Mouse (Mus musculus) neural tube, embryonic 14.5 days (tissue): ENCODE measurements around the gene Eri3. TPM values are rescaled to one million over a fixed set of nuclear protein-coding genes. Genes with fewer than 3 reads are reported as not detected.

Experiments used
- ATAC-seq: fragments of 200-750 bp; cut with Nextera tagmentation; 2 replicates; pipeline ENCODE4 v1.8.0; 2017; ENCODE audit warnings: low read depth, mild to moderate bottlenecking, moderate TSS enrichment, moderate library complexity
- H3K27ac ChIP-seq: fragments of 300-500 bp; sonication (generic); 2 replicates; pipeline ENCODE4 v1.5.1; 2014; ENCODE audit warnings: low read depth, mild to moderate bottlenecking, control low read depth, low read length, moderate library complexity, mixed read lengths
- H3K27me3 ChIP-seq: fragments of 300-500 bp; sonication (generic); 2 replicates; pipeline ENCODE4 v1.6.1; 2014; ENCODE audit warnings: low read length; ENCODE audit not compliant: control insufficient read depth, insufficient read depth
- H3K36me3 ChIP-seq: fragments of 300-500 bp; sonication (generic); 2 replicates; pipeline ENCODE4 v1.6.1; 2014; ENCODE audit warnings: low read length, mixed read lengths; ENCODE audit not compliant: control insufficient read depth, insufficient read depth
- H3K4me1 ChIP-seq: fragments of 300-500 bp; sonication (generic); 2 replicates; pipeline ENCODE4 v1.6.1; 2014; ENCODE audit warnings: low read length; ENCODE audit not compliant: control insufficient read depth, insufficient read depth
- H3K4me2 ChIP-seq: fragments of 300-500 bp; sonication (generic); 2 replicates; pipeline ENCODE4 v1.6.1; 2014; ENCODE audit warnings: mild to moderate bottlenecking, low read depth, low read length, control low read depth
- H3K4me3 ChIP-seq: fragments of 300-500 bp; sonication (generic); 2 replicates; pipeline ENCODE4 v1.5.1; 2014; ENCODE audit warnings: low read depth, low read length, control low read depth, mixed read lengths
- H3K9ac ChIP-seq: fragments of 300-500 bp; sonication (generic); replicated peaks from 2 replicates; pipeline ENCODE4 v1.6.1; 2014; ENCODE audit warnings: low read depth, mild to moderate bottlenecking, control low read depth, low read length, mixed read lengths
- H3K9me3 ChIP-seq: fragments of 300-500 bp; sonication (generic); 2 replicates; pipeline ENCODE4 v1.6.1; 2016; ENCODE audit warnings: low read length; ENCODE audit not compliant: control insufficient read depth
- WGBS: fragments of 180-500 bp; shearing (Covaris S2); extraction: QIAGEN DNeasy Blood & Tissue Kit; methylation state at CpG from one replicate; pipeline ENCODE4 v1.1.7; 2014; 5-methylcytosine and 5-hydroxymethylcytosine counted together
- polyA plus RNA-seq: library from polyadenylated mRNA; unstranded; fragments of >200 nt; fragmentation: Nextera tagmentation; extraction: Ambion mirVana; gene quantifications from 2 replicates; pipeline ENCODE4 v1.2.1, GENCODE M21; 2014

Gene Eri3
- polyA plus RNA-seq, 1 experiment from 2014 or later, result 291 TPM

- ATAC-seq, result no peak
- H3K27me3 ChIP-seq, result no peaks in the 10 kb centered on the region
These were observed 91.6 kb downstream of the Eri3 start for GRCm38 (mm10) chr4:117641804-117642203.

GRCm38 (mm10) chr4:117645031-117645435, 94.9 kb downstream of the Eri3 start:
- WGBS, result 19% methylated on average over 22 of the region's 22 CpGs
- Histone ChIP-seq H3K27ac (peak overlapping the region; percentile 73), H3K4me1 (peaks cover 41% of the 10 kb centered on the region), H3K9ac (no peak overlapping the region; the same call in 1 of the 2 replicates), H3K9me3 (no peaks in the 10 kb centered on the region), H3K27me3 (no peaks in the 10 kb centered on the region), H3K4me2 (peak overlapping the region; percentile 15; the same call in 1 of the 2 replicates), H3K36me3 (no peaks in the 10 kb centered on the region), H3K4me3 (no peak overlapping the region)
- ATAC-seq, result peak; percentile 79

More at GRCm38 (mm10) chr4:117641804-117642203, 91.6 kb downstream of the Eri3 start:
- Histone ChIP-seq H3K36me3 (no peaks in the 10 kb centered on the region), H3K9me3 (no peaks in the 10 kb centered on the region), H3K4me1 (peaks cover 38% of the 10 kb centered on the region), H3K4me2 (no peak overlapping the region), H3K9ac (no peak overlapping the region), H3K27ac (no peak overlapping the region), H3K4me3 (no peak overlapping the region)
- WGBS, result 100% methylated on average over 1 of the region's 1 CpGs

DNA sequence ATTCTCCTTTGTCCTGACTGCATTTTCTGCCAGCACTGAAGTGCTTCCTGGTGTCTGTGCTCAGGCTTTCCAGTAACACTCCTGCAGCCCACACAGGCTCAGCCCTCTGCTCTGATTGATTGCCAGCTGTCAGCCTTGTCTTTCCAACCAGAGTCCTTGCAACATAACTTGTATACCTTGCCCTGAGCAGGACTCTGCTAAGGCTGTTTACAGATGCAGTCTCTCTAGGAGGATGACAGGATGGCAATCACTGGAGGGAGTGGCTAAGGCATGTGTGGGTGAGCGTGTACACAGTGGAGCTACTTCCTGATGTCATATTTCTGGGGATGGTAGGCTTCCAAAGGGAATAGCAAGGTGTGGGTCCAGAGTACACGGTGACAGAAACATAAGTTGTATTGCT, 95.7 kb downstream of the Eri3 start:
- Histone ChIP-seq H3K4me3 (no peak overlapping the region), H3K4me2 (no peak overlapping the region), H3K4me1 (peaks cover 39% of the 10 kb centered on the region), H3K27me3 (no peaks in the 10 kb centered on the region), H3K36me3 (no peaks in the 10 kb centered on the region), H3K9ac (no peak overlapping the region), H3K27ac (peak overlapping the region; percentile 73; the same call in 1 of the 2 replicates), H3K9me3 (no peaks in the 10 kb centered on the region)
- 50% methylated on average over 2 of the region's 2 CpGs for WGBS
- no peak for ATAC-seq

DNA sequence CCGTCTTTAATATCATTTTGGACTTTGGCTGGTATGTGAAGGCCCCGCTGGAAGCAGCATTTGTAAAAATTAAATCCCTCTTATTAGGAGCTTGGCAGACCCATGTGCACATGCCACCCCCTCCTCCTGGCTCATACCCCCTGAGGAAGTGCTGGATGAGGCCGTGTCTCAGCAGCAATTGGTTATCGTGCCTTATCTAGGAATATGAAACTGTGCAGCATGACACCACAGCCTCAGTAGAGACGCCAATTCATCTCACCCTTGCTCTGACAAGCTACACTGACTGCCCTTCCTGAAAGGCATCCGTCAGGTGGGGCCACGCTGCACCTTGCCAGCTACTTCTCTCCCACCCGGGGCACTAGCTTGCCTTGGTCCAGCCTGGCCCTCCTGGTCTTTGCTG, 96.3 kb downstream of the Eri3 start:
- no peak overlapping the region for H3K4me3 ChIP-seq
- no peaks in the 10 kb centered on the region for H3K9me3 ChIP-seq
- H3K4me1 ChIP-seq, result peaks cover 37% of the 10 kb centered on the region
- H3K9ac ChIP-seq, result no peak overlapping the region
- 0 out of 2 replicates have a peak, but pooled peaks have one; percentile 9 for ATAC-seq
- 51% methylated on average over 8 of the region's 8 CpGs for WGBS
- H3K4me2 ChIP-seq, result no peak overlapping the region
- H3K27me3 ChIP-seq, result no peaks in the 10 kb centered on the region
- H3K27ac ChIP-seq, result peak overlapping the region; percentile 73
- no peaks in the 10 kb centered on the region for H3K36me3 ChIP-seq

- peak overlapping the region; percentile 73 for H3K27ac ChIP-seq
- no peak overlapping the region for H3K4me3 ChIP-seq
- no peak overlapping the region for H3K4me2 ChIP-seq
- H3K27me3 ChIP-seq, result no peaks in the 10 kb centered on the region
- no peak overlapping the region for H3K9ac ChIP-seq
- WGBS, result 33% methylated on average over 23 of the region's 23 CpGs
- no peaks in the 10 kb centered on the region for H3K36me3 ChIP-seq
- H3K9me3 ChIP-seq, result no peaks in the 10 kb centered on the region
- peaks cover 37% of the 10 kb centered on the region for H3K4me1 ChIP-seq
- no peak for ATAC-seq
These were observed 97.0 kb downstream of the Eri3 start for GRCm38 (mm10) chr4:117646926-117647755.

DNA sequence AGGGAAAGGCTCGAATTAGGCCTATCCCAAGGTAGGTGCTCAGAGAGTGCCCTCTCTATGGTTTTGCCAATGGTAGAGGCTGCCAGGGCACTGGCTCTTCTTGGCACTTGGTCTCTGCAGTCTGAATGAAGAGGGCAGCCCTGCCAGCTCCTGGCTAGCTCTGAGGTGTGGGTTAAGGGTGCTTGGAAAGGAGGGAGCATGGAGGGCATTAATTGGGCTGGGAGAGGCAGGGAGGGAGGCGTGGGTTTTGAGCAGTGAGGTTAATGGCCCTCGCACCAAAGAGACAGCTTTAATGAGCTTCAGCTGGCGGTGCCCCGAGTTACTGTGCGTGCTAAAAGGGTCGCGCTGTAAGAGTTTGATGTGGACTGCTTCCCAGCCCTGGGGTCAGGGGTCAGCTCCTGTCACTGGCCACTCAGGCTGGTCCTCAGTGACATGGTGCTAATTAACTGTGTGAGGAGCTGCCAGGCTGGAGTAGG, 101.5 kb downstream of the Eri3 start:
- Histone ChIP-seq H3K27me3 (no peaks in the 10 kb centered on the region), H3K27ac (no peak overlapping the region), H3K4me2 (no peak overlapping the region), H3K4me3 (no peak overlapping the region), H3K4me1 (peaks cover 15% of the 10 kb centered on the region), H3K9me3 (no peaks in the 10 kb centered on the region), H3K9ac (no peak overlapping the region), H3K36me3 (no peaks in the 10 kb centered on the region)
- ATAC-seq, result no peak
- WGBS, result 16% methylated on average over 8 of the region's 8 CpGs

- no peak overlapping the region for H3K4me3 ChIP-seq
- no peaks in the 10 kb centered on the region for H3K36me3 ChIP-seq
- no peak overlapping the region for H3K27ac ChIP-seq
- H3K9ac ChIP-seq, result no peak overlapping the region
- no peaks in the 10 kb centered on the region for H3K9me3 ChIP-seq
- no peaks in the 10 kb centered on the region for H3K27me3 ChIP-seq
- WGBS, result 63% methylated on average over 5 of the region's 5 CpGs
- ATAC-seq, result no peak
- no peak overlapping the region for H3K4me2 ChIP-seq
- H3K4me1 ChIP-seq, result peaks cover 12% of the 10 kb centered on the region; the same call in 1 of the 2 replicates
These were observed 102.6 kb downstream of the Eri3 start for GRCm38 (mm10) chr4:117652727-117653126.

DNA sequence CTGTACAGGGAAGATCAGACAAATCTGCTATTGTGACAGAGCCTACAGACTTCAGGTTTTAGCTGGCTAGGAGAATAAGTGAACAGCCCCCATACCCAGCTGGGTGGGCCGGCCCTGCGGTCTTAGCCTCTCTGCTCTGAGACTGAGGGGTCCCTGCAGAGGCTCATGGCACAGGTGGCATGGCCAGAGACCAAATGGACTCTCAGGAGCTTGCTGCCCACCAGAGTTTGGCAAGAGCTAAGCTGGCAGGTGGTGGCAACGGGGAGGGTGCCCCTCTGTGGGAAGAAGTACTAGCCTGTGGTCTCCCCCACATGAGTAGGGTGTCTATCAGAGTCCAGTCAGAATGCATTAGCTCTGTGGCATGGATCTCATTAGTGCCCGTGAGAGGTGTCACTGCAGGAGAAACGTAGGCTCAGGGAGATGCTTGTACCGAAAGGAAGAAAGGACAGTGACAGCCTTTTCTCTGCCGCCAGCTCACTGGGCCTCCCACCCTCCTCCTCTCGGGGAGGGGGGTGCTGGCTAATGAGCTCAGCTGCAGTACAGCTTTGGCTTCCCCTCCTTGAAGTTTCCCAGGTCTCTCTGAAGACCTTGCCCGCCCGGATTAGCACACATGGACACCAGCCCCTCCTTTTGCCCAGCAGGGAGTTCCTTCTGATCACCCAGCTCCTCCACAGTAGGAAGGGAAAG, 104.0 kb downstream of the Eri3 start:
- Histone ChIP-seq H3K4me3 (no peak overlapping the region), H3K9me3 (no peaks in the 10 kb centered on the region), H3K36me3 (no peaks in the 10 kb centered on the region), H3K4me1 (peaks cover 23% of the 10 kb centered on the region; the same call in 1 of the 2 replicates), H3K27ac (no peak overlapping the region), H3K27me3 (no peaks in the 10 kb centered on the region), H3K4me2 (no peak overlapping the region), H3K9ac (no peak overlapping the region)
- WGBS, result 17% methylated on average over 10 of the region's 10 CpGs
- no peak for ATAC-seq
